Mouse (Mus musculus) heart, embryonic 14.5 days (tissue): ENCODE measurements at regions not wholly inside any gene's neighbourhood (a gene's known extent, or its start where the extent isn't known, plus 50 kb on each side); places are given as distances from the start of the nearest gene placed in this dataset.

Source experiments
- ATAC-seq: fragments of 200-750 bp; cut with Nextera tagmentation; 2 replicates; pipeline ENCODE4 v1.8.0; 2017; ENCODE audit warnings: low read depth, moderate TSS enrichment; ENCODE audit not compliant: insufficient number of reproducible peaks, insufficient read depth, low FRiP score
- H3K27ac ChIP-seq, 2 experiments: fragments of 200-500 bp in 1 of 2; fragments of 300-500 bp in 1 of 2; sonication (generic) in 1 of 2; replicated peaks in 1 of 2; 2 replicates each; pipeline ENCODE4 v1.5.1; 2012 to 2014; ENCODE audit warnings: low read depth in 2 of 2, low read length in 2 of 2, control low read depth in 1 of 2, mild to moderate bottlenecking in 1 of 2, mixed read lengths in 1 of 2; ENCODE audit not compliant: control insufficient read depth in 1 of 2, insufficient read depth in 1 of 2
- H3K27me3 ChIP-seq: fragments of 300-500 bp; sonication (generic); 2 replicates; pipeline ENCODE4 v1.6.1; 2014; ENCODE audit warnings: mild to moderate bottlenecking, low read length, control low read depth; ENCODE audit not compliant: control insufficient read depth, insufficient read depth
- H3K36me3 ChIP-seq: fragments of 300-500 bp; sonication (generic); 2 replicates; pipeline ENCODE4 v1.6.1; 2014; ENCODE audit warnings: mild to moderate bottlenecking, control low read depth, low read length, mixed read lengths; ENCODE audit not compliant: control insufficient read depth, insufficient read depth
- H3K4me1 ChIP-seq, 2 experiments: fragments of 200-500 bp in 1 of 2; fragments of 300-500 bp in 1 of 2; sonication (generic) in 1 of 2; 2 replicates each; pipeline ENCODE4 v1.6.1; 2012 to 2014; ENCODE audit warnings: low read length in 2 of 2, control low read depth in 1 of 2, mixed read lengths in 1 of 2; ENCODE audit not compliant: control insufficient read depth in 2 of 2, insufficient read depth in 2 of 2
- H3K4me2 ChIP-seq: fragments of 300-500 bp; sonication (generic); 2 replicates; pipeline ENCODE4 v1.6.1; 2014; ENCODE audit warnings: mild to moderate bottlenecking, low read length
- H3K4me3 ChIP-seq, 2 experiments: fragments of 200-500 bp in 1 of 2; fragments of 300-500 bp in 1 of 2; sonication (generic) in 1 of 2; 2 replicates each; pipeline ENCODE4 v1.5.1; 2012 to 2014; ENCODE audit warnings: low read length in 2 of 2, mild to moderate bottlenecking in 2 of 2, control low read depth in 1 of 2, low read depth in 1 of 2, moderate library complexity in 1 of 2; ENCODE audit not compliant: control insufficient read depth in 1 of 2, insufficient read depth in 1 of 2
- H3K9ac ChIP-seq: fragments of 300-500 bp; sonication (generic); 2 replicates; pipeline ENCODE4 v1.6.1; 2014; ENCODE audit warnings: mild to moderate bottlenecking, low read length
- H3K9me3 ChIP-seq: fragments of 300-500 bp; sonication (generic); 2 replicates; pipeline ENCODE4 v1.6.1; 2016; ENCODE audit warnings: low read length, control low read depth; ENCODE audit not compliant: control insufficient read depth
- WGBS: fragments of 180-500 bp; shearing (Covaris S2); extraction: QIAGEN DNeasy Blood & Tissue Kit; methylation state at CpG from one replicate; pipeline ENCODE4 v1.1.7; 2014; 5-methylcytosine and 5-hydroxymethylcytosine counted together

DNA sequence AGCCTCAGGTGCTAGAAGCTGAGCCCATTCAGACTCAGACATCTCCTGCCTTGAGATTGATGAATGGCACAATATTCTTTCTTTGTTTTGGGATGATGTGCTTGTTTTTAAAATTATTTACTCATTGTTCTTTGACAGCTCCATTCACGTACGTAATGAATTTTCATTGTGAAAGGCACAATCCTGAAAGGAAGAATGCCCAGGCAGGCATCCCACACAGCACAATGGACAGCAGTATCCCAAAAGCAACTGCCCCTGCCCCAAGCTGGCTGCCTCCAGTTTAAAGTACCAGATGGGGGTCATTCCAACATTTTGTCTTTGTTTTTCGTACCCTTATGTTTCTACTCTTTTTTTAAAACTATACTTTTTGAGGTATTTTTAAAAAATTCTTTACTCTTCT, 210.9 kb upstream of the St8sia2 start:
- H3K9me3 ChIP-seq: no peaks in the 10 kb centered on the region
- 75% methylated on average over 3 of the region's 3 CpGs for WGBS
- H3K27ac ChIP-seq: no peak overlapping the region
- H3K9ac ChIP-seq: no peak overlapping the region
- H3K36me3 ChIP-seq: no peaks in the 10 kb centered on the region
- no peaks in the 10 kb centered on the region for H3K27me3 ChIP-seq
- H3K4me2 ChIP-seq: no peak overlapping the region
- no peak overlapping the region for H3K4me3 ChIP-seq
- H3K4me1 ChIP-seq: no peaks in the 10 kb centered on the region
- no peak for ATAC-seq

DNA sequence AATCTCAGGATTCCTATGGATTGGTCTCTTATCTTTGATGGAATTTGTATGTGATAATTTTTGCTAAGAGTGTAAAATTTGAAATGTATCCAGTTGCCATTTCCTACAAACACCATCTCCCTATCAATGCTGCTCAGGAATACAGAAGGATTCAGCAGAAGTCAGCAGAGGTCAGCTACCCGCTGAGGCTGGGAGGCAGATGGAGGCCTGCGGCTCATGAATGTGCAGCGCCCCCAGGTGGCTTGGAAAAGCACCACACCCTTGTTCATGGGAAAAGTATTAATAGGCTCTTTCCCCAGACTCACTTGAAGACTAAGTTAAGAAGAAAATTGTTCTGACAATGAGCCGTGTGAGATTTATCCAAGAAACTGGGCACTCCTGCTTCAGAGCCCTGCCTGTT, 187.2 kb upstream of the St8sia2 start:
- no peak overlapping the region for H3K27ac ChIP-seq
- H3K4me1 ChIP-seq: no peaks in the 10 kb centered on the region
- H3K4me3 ChIP-seq: no peak overlapping the region
- WGBS: 33% methylated on average over 4 of the region's 4 CpGs
- 0 out of 2 replicates have a peak, but pooled peaks cover 3% of the 10 kb centered on the region for H3K9me3 ChIP-seq
- no peak overlapping the region for H3K4me2 ChIP-seq
- no peaks in the 10 kb centered on the region for H3K27me3 ChIP-seq
- H3K9ac ChIP-seq: no peak overlapping the region
- H3K36me3 ChIP-seq: no peaks in the 10 kb centered on the region
- ATAC-seq: no peak

DNA sequence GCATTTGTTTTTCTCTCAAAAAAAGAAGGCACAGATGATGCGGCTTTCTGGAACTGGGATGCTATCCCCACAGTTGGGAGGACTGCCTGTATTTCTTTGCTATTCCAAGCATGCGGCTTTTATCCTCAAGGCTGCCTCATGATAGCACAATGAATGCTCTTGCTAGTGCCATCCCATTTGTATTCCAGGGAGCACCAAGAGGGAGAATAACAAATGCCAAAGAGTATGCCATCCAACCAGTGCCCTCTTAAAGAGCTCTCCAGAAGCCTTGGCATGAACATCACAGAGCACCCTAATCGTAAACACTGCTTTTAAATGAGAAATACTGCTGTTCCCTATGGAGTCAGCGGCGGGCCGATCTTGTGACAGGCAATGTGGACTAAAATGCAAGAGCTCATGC, 185.3 kb upstream of the St8sia2 start:
- no peak overlapping the region for H3K4me2 ChIP-seq
- H3K36me3 ChIP-seq: no peaks in the 10 kb centered on the region
- no peak overlapping the region for H3K4me3 ChIP-seq
- no peaks in the 10 kb centered on the region for H3K4me1 ChIP-seq
- ATAC-seq: no peak
- WGBS: 77% methylated on average over 6 of the region's 6 CpGs
- no peak overlapping the region for H3K27ac ChIP-seq
- no peaks in the 10 kb centered on the region for H3K27me3 ChIP-seq
- no peak overlapping the region for H3K9ac ChIP-seq
- H3K9me3 ChIP-seq: 0 out of 2 replicates have a peak, but pooled peaks cover 3% of the 10 kb centered on the region

DNA sequence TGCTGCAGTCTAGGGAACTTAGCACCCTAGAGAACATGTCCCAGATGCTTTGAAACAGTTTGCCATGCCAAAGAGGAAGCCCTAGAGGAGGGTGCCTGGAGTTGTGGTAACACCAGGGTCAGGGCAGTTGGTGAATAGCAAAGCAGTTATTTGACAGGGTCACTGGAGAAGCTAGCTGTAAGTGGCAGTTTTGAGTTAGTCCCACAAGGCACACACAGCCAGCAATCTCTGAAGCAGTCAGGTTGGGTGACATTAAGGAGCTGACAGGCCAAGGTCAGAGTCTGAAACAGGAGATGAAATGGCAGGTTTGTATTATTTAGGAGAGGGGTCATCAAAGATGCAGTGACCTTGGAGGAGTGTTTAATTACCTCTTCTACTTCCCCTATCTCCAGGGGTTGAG, 171.2 kb upstream of the St8sia2 start:
- H3K27ac ChIP-seq: no peak overlapping the region
- H3K4me1 ChIP-seq: no peaks in the 10 kb centered on the region
- no peaks in the 10 kb centered on the region for H3K9me3 ChIP-seq
- H3K27me3 ChIP-seq: no peaks in the 10 kb centered on the region
- no peak overlapping the region for H3K4me3 ChIP-seq
- H3K4me2 ChIP-seq: no peak overlapping the region
- H3K9ac ChIP-seq: no peak overlapping the region
- H3K36me3 ChIP-seq: no peaks in the 10 kb centered on the region
- no peak for ATAC-seq

DNA sequence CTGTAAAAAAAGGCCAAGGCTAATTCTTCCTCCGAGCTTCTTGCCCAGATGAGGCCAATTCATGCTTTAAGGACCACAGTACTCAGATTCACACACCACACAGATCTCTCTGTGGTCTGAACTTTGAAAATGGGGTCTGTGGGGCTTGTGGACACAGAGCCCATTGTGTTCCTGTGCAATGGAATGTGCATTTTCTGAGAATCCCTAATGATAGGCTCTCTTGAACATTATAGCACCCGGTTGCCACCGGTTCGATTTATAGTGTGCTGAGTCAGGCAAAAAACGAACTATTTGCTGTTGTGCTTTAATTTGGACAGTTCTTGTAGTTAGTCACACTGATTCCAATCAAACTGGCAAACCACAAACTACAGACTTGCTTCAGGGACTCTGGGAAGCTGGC, 160.7 kb upstream of the St8sia2 start:
- 76% methylated on average over 5 of the region's 5 CpGs for WGBS
- H3K4me3 ChIP-seq: no peak overlapping the region
- no peak overlapping the region for H3K9ac ChIP-seq
- no peaks in the 10 kb centered on the region for H3K27me3 ChIP-seq
- H3K9me3 ChIP-seq: no peaks in the 10 kb centered on the region
- no peaks in the 10 kb centered on the region for H3K36me3 ChIP-seq
- no peak overlapping the region for H3K27ac ChIP-seq
- no peak for ATAC-seq
- H3K4me2 ChIP-seq: no peak overlapping the region
- H3K4me1 ChIP-seq: no peaks in the 10 kb centered on the region

DNA sequence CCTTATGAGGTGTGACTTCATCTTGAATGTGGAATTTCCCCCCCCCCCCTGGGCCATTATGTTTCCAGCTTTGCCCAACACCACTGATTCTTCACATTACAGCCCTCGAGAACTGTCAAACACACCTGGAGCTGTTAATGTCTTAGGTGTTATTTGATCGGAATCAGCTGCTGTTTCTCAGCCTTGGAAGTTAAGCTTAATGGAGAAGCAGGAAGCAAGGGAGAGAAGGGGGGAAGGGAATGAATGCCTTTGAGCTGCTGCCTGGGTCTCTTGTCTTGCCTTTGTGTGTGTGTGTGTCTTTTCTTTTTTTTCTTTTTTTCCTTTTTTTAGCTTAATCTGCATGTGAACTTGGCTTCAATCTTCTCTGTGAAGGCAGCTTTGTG, 159.7 kb upstream of the St8sia2 start:
- Histone ChIP-seq H3K9me3 (no peaks in the 10 kb centered on the region), H3K4me1 (no peaks in the 10 kb centered on the region), H3K4me3 (no peak overlapping the region), H3K27me3 (no peaks in the 10 kb centered on the region), H3K27ac (no peak overlapping the region), H3K9ac (no peak overlapping the region), H3K4me2 (no peak overlapping the region), H3K36me3 (no peaks in the 10 kb centered on the region)
- 25% methylated on average over 2 of the region's 2 CpGs for WGBS
- ATAC-seq: no peak

DNA sequence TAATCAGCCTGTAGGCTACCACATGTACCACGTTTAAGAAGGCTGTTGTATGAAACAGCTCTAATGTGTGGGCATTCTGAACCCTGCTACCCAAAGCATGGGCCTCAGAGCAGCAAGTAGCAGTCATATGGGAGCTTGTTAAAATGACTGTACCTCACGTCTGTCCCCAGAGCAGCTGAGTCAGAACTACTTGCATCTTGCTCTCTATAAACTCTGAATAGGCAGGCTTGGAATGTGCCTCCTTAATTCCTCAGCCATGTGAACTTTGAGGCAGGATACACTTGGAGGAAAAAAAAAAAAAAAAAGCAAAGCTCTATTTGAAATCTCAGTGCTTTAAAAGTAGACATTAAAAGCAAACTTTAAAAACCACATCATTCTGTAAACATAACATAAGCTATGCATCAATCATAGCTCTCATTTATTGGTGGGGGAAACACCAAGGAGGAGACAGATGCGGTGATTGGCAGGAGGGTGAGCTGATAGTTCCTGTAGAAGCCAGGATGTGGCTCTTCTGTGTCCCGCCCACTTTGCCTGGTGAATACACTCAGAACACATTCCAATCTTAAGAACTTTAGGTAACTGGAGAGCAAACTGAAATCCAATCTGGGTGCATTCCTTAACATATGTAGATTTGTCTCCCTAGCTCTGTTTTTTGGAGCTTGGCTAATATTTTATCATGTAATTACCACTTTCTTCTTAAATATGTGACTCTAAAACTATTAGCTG, 159.2 kb upstream of the St8sia2 start:
- no peak overlapping the region for H3K4me3 ChIP-seq
- no peak overlapping the region for H3K4me2 ChIP-seq
- H3K9me3 ChIP-seq: no peaks in the 10 kb centered on the region
- H3K27ac ChIP-seq: no peak overlapping the region
- no peaks in the 10 kb centered on the region for H3K4me1 ChIP-seq
- no peak overlapping the region for H3K9ac ChIP-seq
- no peaks in the 10 kb centered on the region for H3K36me3 ChIP-seq
- 53% methylated on average over 4 of the region's 4 CpGs for WGBS
- ATAC-seq: no peak
- H3K27me3 ChIP-seq: no peaks in the 10 kb centered on the region

DNA sequence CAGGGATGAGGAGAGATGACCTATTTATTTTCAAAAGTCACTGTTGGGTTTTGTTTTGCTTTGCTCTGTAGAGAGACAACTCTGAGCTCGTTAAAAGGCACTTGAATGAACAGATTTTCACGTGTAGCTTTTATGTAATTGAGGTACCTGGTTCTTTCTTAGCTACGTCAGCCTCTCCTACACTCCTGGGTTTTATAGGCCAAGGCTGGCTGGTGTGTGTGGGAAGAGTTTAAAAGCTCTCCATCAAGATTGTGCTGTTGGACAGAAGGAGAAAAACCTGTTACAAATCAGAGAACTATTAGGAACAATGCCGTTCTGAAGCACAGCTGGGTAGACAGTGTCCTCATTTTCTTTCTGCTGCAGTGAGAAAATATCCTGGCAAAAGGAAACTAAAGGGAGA, 138.1 kb upstream of the St8sia2 start:
- no peak overlapping the region for H3K4me2 ChIP-seq
- 54% methylated on average over 4 of the region's 4 CpGs for WGBS

More for the DNA sequence above, 138.1 kb upstream of the St8sia2 start:
- H3K36me3 ChIP-seq: no peaks in the 10 kb centered on the region
- H3K9me3 ChIP-seq: 0 out of 2 replicates have a peak, but pooled peaks cover 5% of the 10 kb centered on the region
- H3K9ac ChIP-seq: no peak overlapping the region
- ATAC-seq: no peak
- no peaks in the 10 kb centered on the region for H3K4me1 ChIP-seq
- H3K4me3 ChIP-seq: no peak overlapping the region
- H3K27me3 ChIP-seq: no peaks in the 10 kb centered on the region
- no peak overlapping the region for H3K27ac ChIP-seq
